Mouse (Mus musculus) MEL (cell line): ENCODE data around the gene Macc1.

Source experiments
- BHLHE40 ChIP-seq: IDR thresholded peaks from 2 replicates; pipeline ENCODE4 v1.6.1; 2012; ENCODE audit warnings: low read depth, mild to moderate bottlenecking, inconsistent platforms, low read length, improper control_type of control experiment, borderline replicate concordance
- CHD2 ChIP-seq: IDR thresholded peaks from 2 replicates; pipeline ENCODE4 v1.6.1; 2011; ENCODE audit warnings: low read length, improper control_type of control experiment
- CTCF ChIP-seq, 3 experiments: IDR thresholded peaks in 2 of 3; conservative IDR thresholded peaks in 1 of 3; 2 replicates each; pipeline ENCODE4 v1.5.1; 2011 to 2012; ENCODE audit warnings: low read length in 3 of 3, low read depth in 2 of 3, mild to moderate bottlenecking in 2 of 3, improper control_type of control experiment in 1 of 3, inconsistent platforms in 1 of 3, mixed read lengths in 1 of 3, moderate library complexity in 1 of 3; ENCODE audit not compliant: control insufficient read depth in 1 of 3, insufficient read depth in 1 of 3, poor library complexity in 1 of 3, severe bottlenecking in 1 of 3
- ELF1 ChIP-seq: IDR thresholded peaks from 2 replicates; pipeline ENCODE4 v1.6.1; 2014; ENCODE audit warnings: low read depth, mild to moderate bottlenecking, inconsistent platforms, low read length, improper control_type of control experiment, moderate library complexity
- EP300 ChIP-seq, 2 experiments: IDR thresholded peaks; 2 replicates each; pipeline ENCODE4 v1.6.1; 2011; ENCODE audit warnings: improper control_type of control experiment in 2 of 2, low read length in 2 of 2, low read depth in 1 of 2, mild to moderate bottlenecking in 1 of 2
- HCFC1 ChIP-seq: IDR thresholded peaks from 2 replicates; pipeline ENCODE4 v1.6.1; 2012; ENCODE audit warnings: low read depth, mild to moderate bottlenecking, inconsistent platforms, low read length, improper control_type of control experiment, moderate library complexity
- MYB ChIP-seq: IDR thresholded peaks from 2 replicates; pipeline ENCODE4 v1.6.1; 2011; ENCODE audit warnings: mild to moderate bottlenecking, low read depth, low read length, improper control_type of control experiment
- NELFE ChIP-seq: IDR thresholded peaks from 2 replicates; pipeline ENCODE4 v1.6.1; 2011; ENCODE audit warnings: low read depth, low read length, improper control_type of control experiment
- NRF1 ChIP-seq: IDR thresholded peaks from 2 replicates; pipeline ENCODE4 v1.6.1; 2014; ENCODE audit warnings: low read depth, mild to moderate bottlenecking, inconsistent platforms, low read length, improper control_type of control experiment, moderate library complexity; ENCODE audit not compliant: poor library complexity, insufficient read depth, severe bottlenecking
- POLR2A ChIP-seq, 2 experiments: IDR thresholded peaks; 2 replicates each; pipeline ENCODE4 v1.6.1; 2011 to 2012; ENCODE audit warnings: low read length in 2 of 2, mild to moderate bottlenecking in 2 of 2, control low read depth in 1 of 2, improper control_type of control experiment in 1 of 2, low read depth in 1 of 2, moderate library complexity in 1 of 2; ENCODE audit not compliant: control insufficient read depth in 1 of 2, insufficient read depth in 1 of 2, poor library complexity in 1 of 2
- TCF12 ChIP-seq: IDR thresholded peaks from 2 replicates; pipeline ENCODE4 v1.6.1; 2014; ENCODE audit warnings: low read depth, mild to moderate bottlenecking, inconsistent platforms, low read length, improper control_type of control experiment, moderate library complexity
- USF1 ChIP-seq: IDR thresholded peaks from 2 replicates; pipeline ENCODE4 v1.6.1; 2014; ENCODE audit warnings: low read depth, mild to moderate bottlenecking, inconsistent platforms, low read length, improper control_type of control experiment, moderate library complexity
- ZC3H11A ChIP-seq: IDR thresholded peaks from 2 replicates; pipeline ENCODE4 v1.6.1; 2012; ENCODE audit warnings: low read depth, mild to moderate bottlenecking, inconsistent platforms, low read length, improper control_type of control experiment

DNA sequence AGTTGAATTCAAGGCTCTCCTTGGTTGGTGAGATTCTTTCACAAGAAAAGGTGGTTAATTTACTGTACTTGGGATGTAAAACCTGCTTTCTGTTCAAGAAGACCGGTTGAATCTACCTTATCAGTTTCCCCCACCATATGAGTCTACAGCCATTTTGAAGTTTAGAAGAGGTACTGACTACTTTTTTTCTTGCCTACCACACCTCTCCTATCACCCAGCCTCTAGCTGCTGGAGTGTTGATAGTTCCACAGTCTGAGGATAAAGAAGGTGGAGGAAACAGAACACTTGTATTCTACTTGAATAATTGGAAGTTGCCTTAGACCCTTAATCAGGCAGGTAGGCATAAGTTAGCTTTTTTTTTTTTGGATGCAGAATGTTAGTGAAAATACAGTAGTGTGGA is 88.2 kb downstream of the Macc1 start:
- TF ChIP-seq POLR2A (IDR thresholded peaks at IDR 0.05; ENCODE audit: control insufficient read depth in 1 of 2, insufficient read depth in 1 of 2, low read depth in 1 of 2, low read length in 2 of 2, poor library complexity in 1 of 2) = no peak
- TF ChIP-seq CTCF (IDR thresholded peaks at IDR 0.05 in 2 of 3, conservative IDR thresholded peaks at IDR 0.05 in 1 of 3; ENCODE audit: control insufficient read depth in 1 of 3, insufficient read depth in 1 of 3, low read depth in 2 of 3, low read length in 3 of 3, poor library complexity in 1 of 3, severe bottlenecking in 1 of 3) = no peak
- no peak for TF ChIP-seq CHD2
- no peak for TF ChIP-seq USF1
- TF ChIP-seq EP300 (IDR thresholded peaks at IDR 0.05; ENCODE audit: low read depth in 1 of 2, low read length in 2 of 2) = no peak
- TF ChIP-seq NELFE = no peak
- no peak for TF ChIP-seq MYB
- no peak for TF ChIP-seq ELF1
- no peak for TF ChIP-seq NRF1
- no peak for TF ChIP-seq ZC3H11A
- no peak for TF ChIP-seq TCF12
- TF ChIP-seq HCFC1 = no peak
- TF ChIP-seq BHLHE40 = no peak
